Mouse (Mus musculus) neural tube, embryonic 12.5 days (tissue): ENCODE measurements around the gene Gtf2f1. TPM values are rescaled to one million over a fixed set of nuclear protein-coding genes. Genes with fewer than 3 reads are reported as not detected.
A peak's percentile ranks its signal among the peaks of the same experiment; 100 is the strongest.
"Not testable (repeated sequence)": the region's sequence is repeated elsewhere in the genome, so short reads cannot be mapped to it uniquely, and the experiment has no call there.

Experiments used
- ATAC-seq: fragments of 200-750 bp; cut with Nextera tagmentation; 2 replicates; pipeline ENCODE4 v1.8.0; 2017; ENCODE audit warnings: low read depth, mild to moderate bottlenecking, moderate TSS enrichment, moderate library complexity; ENCODE audit not compliant: low FRiP score
- H3K27ac ChIP-seq: fragments of 300-500 bp; sonication (generic); 2 replicates; pipeline ENCODE4 v1.5.1; 2016
- H3K27me3 ChIP-seq: fragments of 300-500 bp; sonication (generic); replicated peaks from 2 replicates; pipeline ENCODE4 v1.6.1; 2016; ENCODE audit warnings: mild to moderate bottlenecking
- H3K36me3 ChIP-seq: fragments of 300-500 bp; sonication (generic); 2 replicates; pipeline ENCODE4 v1.6.1; 2016; ENCODE audit warnings: mild to moderate bottlenecking
- H3K4me1 ChIP-seq: fragments of 300-500 bp; sonication (generic); 2 replicates; pipeline ENCODE4 v1.6.1; 2016
- H3K4me2 ChIP-seq: fragments of 300-500 bp; sonication (generic); replicated peaks from 2 replicates; pipeline ENCODE4 v1.6.1; 2016; ENCODE audit warnings: mild to moderate bottlenecking
- H3K4me3 ChIP-seq: fragments of 300-500 bp; sonication (generic); 2 replicates; pipeline ENCODE4 v1.5.1; 2016
- H3K9ac ChIP-seq: fragments of 300-500 bp; sonication (generic); 2 replicates; pipeline ENCODE4 v1.6.1; 2016; ENCODE audit warnings: mild to moderate bottlenecking
- H3K9me3 ChIP-seq: fragments of 300-500 bp; sonication (generic); 2 replicates; pipeline ENCODE4 v1.6.1; 2016; ENCODE audit warnings: mild to moderate bottlenecking
- WGBS: fragments of 180-500 bp; shearing (Covaris S2); methylation state at CpG from one replicate; pipeline ENCODE4 v1.1.7; 2016; 5-methylcytosine and 5-hydroxymethylcytosine counted together
- polyA plus RNA-seq: library from polyadenylated mRNA; unstranded; fragments of >200 nt; fragmentation: Nextera tagmentation; extraction: Ambion mirVana; gene quantifications from 2 replicates; pipeline ENCODE4 v1.2.1, GENCODE M21; 2016

Gtf2f1 gene
- 71.2 and 76.7 TPM in 2 replicates for polyA plus RNA-seq

GRCm38 (mm10) chr17:57011236-57012141 is at the start of gene Gtf2f1, which contains the start of gene Gm17949:
Gtf2f1 (minus strand) TSS chr17:57011288.
Gm17949 (plus strand) TSS chr17:57011469.
- no peaks in the 10 kb centered on the region for H3K27me3 ChIP-seq
- peak within 1 kb of the TSS; percentile 89 for H3K4me2 ChIP-seq
- no peaks in the 10 kb centered on the region for H3K9me3 ChIP-seq
- H3K4me3 ChIP-seq = peak within 1 kb of the TSS; percentile 63
- peak within 1 kb of the TSS; percentile 71 for H3K27ac ChIP-seq
- peaks cover 17% of the 10 kb centered on the region for H3K4me1 ChIP-seq
- H3K9ac ChIP-seq = peak within 1 kb of the TSS; percentile 69
- peak; percentile 92 for ATAC-seq
- under 1% methylated on average over 51 of the region's 51 CpGs for WGBS
- peaks cover 18% of the 10 kb centered on the region for H3K36me3 ChIP-seq

- Histone ChIP-seq H3K9ac (peak overlapping the region; percentile 71; the same call in 1 of the 2 replicates), H3K27ac (peak overlapping the region; percentile 42; the same call in 1 of the 2 replicates), H3K4me3 (peak overlapping the region; percentile 87), H3K4me1 (peaks cover 25% of the 10 kb centered on the region), H3K4me2 (peak overlapping the region; percentile 92), H3K36me3 (peaks cover 4% of the 10 kb centered on the region), H3K9me3 (no peaks in the 10 kb centered on the region), H3K27me3 (peaks cover 33% of the 10 kb centered on the region)
- WGBS = under 1% methylated on average over 44 of the region's 44 CpGs
- peak; percentile 92 for ATAC-seq
These were observed 49.2 kb upstream of the Gtf2f1 start for GRCm38 (mm10) chr17:57060231-57060801.

GRCm38 (mm10) chr17:57059486-57059977 is 48.4 kb upstream of the Gtf2f1 start, which contains the start of gene Slc25a23:
Slc25a23 (minus strand) TSS chr17:57059863.
- peak within 1 kb of the TSS; percentile 71 for H3K9ac ChIP-seq
- peaks cover 25% of the 10 kb centered on the region for H3K4me1 ChIP-seq
- H3K27me3 ChIP-seq = peaks cover 32% of the 10 kb centered on the region
- peaks cover 11% of the 10 kb centered on the region for H3K36me3 ChIP-seq
- H3K4me2 ChIP-seq = peak within 1 kb of the TSS; percentile 92
- H3K9me3 ChIP-seq = no peaks in the 10 kb centered on the region
- peak within 1 kb of the TSS; percentile 57 for H3K27ac ChIP-seq
- H3K4me3 ChIP-seq = peak within 1 kb of the TSS; percentile 87
- WGBS = under 1% methylated on average over 45 of the region's 45 CpGs
- ATAC-seq = peak; percentile 82

- Histone ChIP-seq H3K9ac (peak within 1 kb of the TSS; percentile 71), H3K36me3 (peaks cover 16% of the 10 kb centered on the region), H3K4me1 (peaks cover 25% of the 10 kb centered on the region), H3K9me3 (no peaks in the 10 kb centered on the region), H3K27me3 (peaks cover 27% of the 10 kb centered on the region), H3K4me3 (peak within 1 kb of the TSS; percentile 87), H3K4me2 (peak within 1 kb of the TSS; percentile 92), H3K27ac (peak within 1 kb of the TSS; percentile 57)
- WGBS = under 1% methylated on average over 17 of the region's 22 CpGs
- ATAC-seq = no peak; the same call in none of the 2 replicates
These were observed 47.9 kb upstream of the Gtf2f1 start, which contains the start of gene Crb3 for GRCm38 (mm10) chr17:57058891-57059485. Crb3 (plus strand) TSS chr17:57059105.

GRCm38 (mm10) chr17:57056246-57056645 is 45.2 kb upstream of the Gtf2f1 start:
- Histone ChIP-seq H3K9me3 (no peaks in the 10 kb centered on the region), H3K9ac (no peak overlapping the region), H3K36me3 (peaks cover 36% of the 10 kb centered on the region), H3K4me2 (no peak overlapping the region), H3K4me3 (no peak overlapping the region), H3K27ac (no peak overlapping the region), H3K27me3 (peaks cover 3% of the 10 kb centered on the region), H3K4me1 (peaks cover 16% of the 10 kb centered on the region)
- 92% methylated on average over 3 of the region's 3 CpGs for WGBS
- no peak for ATAC-seq

GRCm38 (mm10) chr17:57051679-57052078 is 40.6 kb upstream of the Gtf2f1 start:
- H3K9me3 ChIP-seq, H3K4me1 ChIP-seq, H3K27ac ChIP-seq, H3K27me3 ChIP-seq, H3K4me3 ChIP-seq, H3K4me2 ChIP-seq, ATAC-seq, H3K9ac ChIP-seq: not testable (repeated sequence)
- WGBS = 80% methylated on average over 4 of the region's 4 CpGs
- H3K36me3 ChIP-seq = peaks cover 54% of the 10 kb centered on the region

GRCm38 (mm10) chr17:57048816-57049215 is 37.7 kb upstream of the Gtf2f1 start:
- Histone ChIP-seq H3K27ac (no peak overlapping the region), H3K36me3 (peaks cover 51% of the 10 kb centered on the region), H3K4me3 (no peak overlapping the region), H3K4me2 (no peak overlapping the region), H3K27me3 (no peaks in the 10 kb centered on the region), H3K9ac (no peak overlapping the region), H3K4me1 (no peaks in the 10 kb centered on the region), H3K9me3 (no peaks in the 10 kb centered on the region)
- ATAC-seq = no peak
- 95% methylated on average over 3 of the region's 3 CpGs for WGBS

GRCm38 (mm10) chr17:57047406-57047805 is 36.3 kb upstream of the Gtf2f1 start:
- peaks cover 37% of the 10 kb centered on the region for H3K36me3 ChIP-seq
- no peaks in the 10 kb centered on the region for H3K4me1 ChIP-seq
- H3K27me3 ChIP-seq = no peaks in the 10 kb centered on the region
- 37% methylated on average over 5 of the region's 5 CpGs for WGBS
- H3K27ac ChIP-seq = no peak overlapping the region
- no peaks in the 10 kb centered on the region for H3K9me3 ChIP-seq
- no peak overlapping the region for H3K9ac ChIP-seq
- H3K4me2 ChIP-seq = no peak overlapping the region
- no peak overlapping the region for H3K4me3 ChIP-seq
- ATAC-seq = peak; percentile 27; the same call in 1 of the 2 replicates

- H3K4me1 ChIP-seq = no peaks in the 10 kb centered on the region
- 75% methylated on average over 8 of the region's 8 CpGs for WGBS
- H3K9me3 ChIP-seq = no peaks in the 10 kb centered on the region
- ATAC-seq = no peak
- no peak within 1 kb of the TSS for H3K4me2 ChIP-seq
- H3K36me3 ChIP-seq = peaks cover 14% of the 10 kb centered on the region
- no peak within 1 kb of the TSS for H3K27ac ChIP-seq
- H3K9ac ChIP-seq = no peak within 1 kb of the TSS
- peaks cover 13% of the 10 kb centered on the region for H3K27me3 ChIP-seq
- no peak within 1 kb of the TSS for H3K4me3 ChIP-seq
These were observed 30.5 kb upstream of the Gtf2f1 start, which contains the start of gene Slc25a41 for GRCm38 (mm10) chr17:57041554-57041953. Slc25a41 (minus strand) TSS chr17:57041654.

- H3K9ac ChIP-seq = no peak overlapping the region
- no peak overlapping the region for H3K27ac ChIP-seq
- WGBS = 43% methylated on average over 8 of the region's 8 CpGs
- no peaks in the 10 kb centered on the region for H3K36me3 ChIP-seq
- no peaks in the 10 kb centered on the region for H3K9me3 ChIP-seq
- H3K4me3 ChIP-seq = no peak overlapping the region
- H3K4me2 ChIP-seq = no peak overlapping the region
- no peak for ATAC-seq
- no peaks in the 10 kb centered on the region for H3K4me1 ChIP-seq
- H3K27me3 ChIP-seq = peaks cover 13% of the 10 kb centered on the region
These were observed 27.9 kb upstream of the Gtf2f1 start for GRCm38 (mm10) chr17:57038978-57039377.

- no peak overlapping the region for H3K4me3 ChIP-seq
- peak overlapping the region; percentile 62; the same call in 1 of the 2 replicates for H3K4me2 ChIP-seq
- WGBS = 89% methylated on average over 4 of the region's 4 CpGs
These were observed 21.8 kb upstream of the Gtf2f1 start for GRCm38 (mm10) chr17:57032854-57033253.

More at GRCm38 (mm10) chr17:57032854-57033253, 21.8 kb upstream of the Gtf2f1 start:
- H3K27ac ChIP-seq = no peak overlapping the region
- H3K4me1 ChIP-seq = peaks cover 18% of the 10 kb centered on the region
- peaks cover 12% of the 10 kb centered on the region for H3K36me3 ChIP-seq
- peaks cover 4% of the 10 kb centered on the region for H3K27me3 ChIP-seq
- no peaks in the 10 kb centered on the region for H3K9me3 ChIP-seq
- no peak overlapping the region for H3K9ac ChIP-seq
- ATAC-seq = no peak
